Mouse (Mus musculus) bone marrow, adult 2 months (tissue): Measurements from ENCODE around the gene Aqp8. TPM values are rescaled to one million over a fixed set of nuclear protein-coding genes. Genes with fewer than 3 reads are reported as not detected.

Experiments used
- H3K27ac ChIP-seq: fragments of 200-500 bp; 2 replicates; pipeline ENCODE4 v1.5.1; 2012; ENCODE audit warnings: low read depth, mild to moderate bottlenecking, control low read depth, inconsistent platforms, low read length; ENCODE audit not compliant: control insufficient read depth, poor library complexity, insufficient read depth
- H3K4me1 ChIP-seq: fragments of 200-500 bp; 2 replicates; pipeline ENCODE4 v1.6.1; 2011; ENCODE audit warnings: low read length; ENCODE audit not compliant: control insufficient read depth, insufficient read depth
- H3K4me3 ChIP-seq: fragments of 200-500 bp; replicated peaks from 2 replicates; pipeline ENCODE3; 2011; ENCODE audit warnings: mild to moderate bottlenecking, low read depth, low read length, control low read depth; ENCODE audit not compliant: control insufficient read depth
- CTCF ChIP-seq: fragments of 200-500 bp; IDR thresholded peaks from 2 replicates; pipeline ENCODE4 v1.5.1; 2011; ENCODE audit warnings: low read length, control low read depth; ENCODE audit not compliant: control insufficient read depth, insufficient read depth
- POLR2A ChIP-seq: fragments of 200-500 bp; IDR thresholded peaks from 2 replicates; pipeline ENCODE4 v1.6.1; 2011; ENCODE audit warnings: low read depth, mild to moderate bottlenecking, control low read depth, low read length, borderline replicate concordance; ENCODE audit not compliant: control insufficient read depth
- whole genome bisulfite sequencing: fragments of 180-500 bp; shearing (Covaris S2); methylation state at CpG from one replicate; pipeline ENCODE4 v1.1.7; 2018; 5-methylcytosine and 5-hydroxymethylcytosine counted together
- polyA plus RNA-seq: library from polyadenylated mRNA; stranded (reverse); fragments of >200 nt; gene quantifications from 2 replicates; pipeline ENCODE4 v1.2.4, GENCODE M21; 2011; ENCODE audit warnings: low replicate concordance; ENCODE audit not compliant: missing spikeins, insufficient read depth, insufficient read length

Aqp8 gene
- polyA plus RNA-seq, 1 experiment = 1.3 TPM

DNA sequence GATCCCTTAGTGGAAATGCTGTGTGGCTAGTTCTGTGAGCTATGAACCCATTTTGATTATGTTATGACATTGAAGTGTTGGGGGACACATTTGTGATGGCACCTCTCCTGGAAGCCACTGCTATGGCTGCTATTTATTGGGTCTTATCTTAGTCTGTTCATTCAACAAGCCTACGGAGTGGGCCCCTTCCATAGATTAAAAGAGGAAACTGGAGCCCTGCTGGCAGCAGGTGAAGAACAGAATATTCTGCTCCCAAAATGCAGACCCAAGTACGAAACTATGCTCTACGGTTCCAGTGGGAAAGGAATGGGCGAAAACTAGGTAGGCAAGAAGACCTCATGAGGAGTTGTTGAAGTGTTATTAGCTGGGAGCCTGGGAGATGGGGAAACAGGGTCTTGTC lies 3.8 kb upstream of the Aqp8 start:
- WGBS = 77% methylated on average over 4 of the region's 4 CpGs
- Histone ChIP-seq H3K4me1 (no peaks in the 10 kb centered on the region), H3K27ac (no peak overlapping the region), H3K4me3 (no peak overlapping the region)
- TF ChIP-seq CTCF (no peak), POLR2A (no peak)

DNA sequence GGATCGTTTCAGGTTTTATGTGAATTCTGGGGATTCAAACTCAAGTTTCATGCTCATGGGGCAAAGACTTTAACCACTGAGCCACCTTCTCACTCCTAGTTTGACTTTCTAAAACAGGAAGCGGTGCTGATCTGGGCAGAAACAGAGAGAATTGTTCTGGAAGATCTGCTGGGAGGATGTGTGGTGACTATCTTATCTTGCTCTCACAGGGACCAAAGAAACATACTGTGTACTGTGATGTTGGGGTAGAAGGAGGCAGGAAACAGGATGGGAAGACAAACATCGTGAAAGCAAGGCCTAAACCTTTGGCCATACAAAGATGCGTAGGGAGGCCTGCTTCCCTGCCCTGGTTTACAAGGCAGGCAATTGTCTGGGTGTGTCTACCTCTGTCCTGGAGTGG lies 2.8 kb upstream of the Aqp8 start:
- no peak overlapping the region for H3K4me3 ChIP-seq
- no peaks in the 10 kb centered on the region for H3K4me1 ChIP-seq
- TF ChIP-seq POLR2A (no peak), CTCF (no peak)
- 52% methylated on average over 4 of the region's 4 CpGs for WGBS
- no peak overlapping the region for H3K27ac ChIP-seq

GRCm38 (mm10) chr7:123461316-123461715 lies 775 bp upstream of the Aqp8 start:
- no peak overlapping the region for H3K4me3 ChIP-seq
- H3K27ac ChIP-seq = no peak overlapping the region
- H3K4me1 ChIP-seq = no peaks in the 10 kb centered on the region
- no peak for TF ChIP-seq POLR2A
- TF ChIP-seq CTCF = no peak
- 83% methylated on average over 4 of the region's 4 CpGs for WGBS

- Histone ChIP-seq H3K27ac (no peak overlapping the region), H3K4me3 (no peak overlapping the region), H3K4me1 (no peaks in the 10 kb centered on the region)
- no peak for TF ChIP-seq CTCF
- TF ChIP-seq POLR2A = no peak
- WGBS = 79% methylated on average over 4 of the region's 4 CpGs
Observed at GRCm38 (mm10) chr7:123463569-123463968, 1.5 kb downstream of the Aqp8 start.

GRCm38 (mm10) chr7:123465692-123466387 lies 3.7 kb downstream of the Aqp8 start:
- Histone ChIP-seq H3K27ac (no peak overlapping the region), H3K4me3 (no peak overlapping the region), H3K4me1 (no peaks in the 10 kb centered on the region)
- 33% methylated on average over 6 of the region's 6 CpGs for whole genome bisulfite sequencing
- TF ChIP-seq CTCF (peak; percentile 95), POLR2A (no peak)

- Histone ChIP-seq H3K4me1 (no peaks in the 10 kb centered on the region), H3K4me3 (no peak overlapping the region), H3K27ac (no peak overlapping the region)
- TF ChIP-seq CTCF = no peak
- TF ChIP-seq POLR2A = no peak
- WGBS = 84% methylated on average over 1 of the region's 1 CpGs
Observed at GRCm38 (mm10) chr7:123467961-123468360, 5.9 kb downstream of the Aqp8 start.

DNA sequence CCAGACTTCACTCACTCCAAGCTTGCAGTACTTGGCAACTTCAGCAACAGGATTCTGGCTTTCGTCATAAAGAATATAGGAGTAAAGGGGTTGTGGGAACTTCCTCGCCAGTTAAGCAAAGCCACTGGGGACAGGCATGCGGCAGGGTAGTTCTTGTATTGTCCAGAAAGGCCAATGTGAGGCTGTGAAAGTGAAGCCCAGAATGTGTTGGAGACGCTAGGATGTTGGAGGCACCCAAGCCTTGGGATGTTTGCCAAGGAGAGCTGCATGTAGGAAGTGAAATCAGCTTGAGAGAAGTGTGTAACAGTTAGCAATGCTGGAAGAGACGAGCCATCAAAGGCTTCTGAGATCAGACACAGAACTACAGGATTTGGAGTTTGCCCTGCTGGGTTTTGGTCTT lies 25.6 kb downstream of the Aqp8 start:
- no peak for TF ChIP-seq POLR2A
- WGBS = 71% methylated on average over 5 of the region's 5 CpGs
- no peak overlapping the region for H3K4me3 ChIP-seq
- H3K27ac ChIP-seq = no peak overlapping the region
- no peaks in the 10 kb centered on the region for H3K4me1 ChIP-seq

- Histone ChIP-seq H3K4me1 (no peaks in the 10 kb centered on the region; the same call in 1 of the 2 replicates), H3K27ac (no peak overlapping the region), H3K4me3 (no peak overlapping the region)
- WGBS = 51% methylated on average over 19 of the region's 19 CpGs
- TF ChIP-seq POLR2A (no peak), CTCF (no peak)
Observed at GRCm38 (mm10) chr7:123499481-123500238, 37.6 kb downstream of the Aqp8 start.
